Mouse (Mus musculus) C2C12 (cell line): ENCODE data around the gene Hdac4.
A peak's percentile ranks its signal among the peaks of the same experiment; 100 is the strongest.

Source experiments
- CEBPB ChIP-seq: IDR thresholded peaks from one replicate; pipeline ENCODE4 v1.6.1; 2011; ENCODE audit warnings: low read depth, mild to moderate bottlenecking, control low read depth, moderate library complexity
- CTCF ChIP-seq: IDR thresholded peaks from one replicate; pipeline ENCODE4 v1.5.1; 2011; ENCODE audit not compliant: control insufficient read depth, insufficient read depth, insufficient read length
- FOSL1 ChIP-seq: IDR thresholded peaks from one replicate; pipeline ENCODE4 v1.8.0; 2011; ENCODE audit warnings: mild to moderate bottlenecking, low read length; ENCODE audit not compliant: poor library complexity, insufficient read depth, severe bottlenecking
- MAX ChIP-seq: IDR thresholded peaks from one replicate; pipeline ENCODE4 v1.6.1; 2011; ENCODE audit warnings: mild to moderate bottlenecking, control low read depth
- MYOD1 ChIP-seq: IDR thresholded peaks from one replicate; pipeline ENCODE4 v1.6.1; 2011; ENCODE audit warnings: low read depth; ENCODE audit not compliant: control insufficient read depth, insufficient read length
- MYOG ChIP-seq: IDR thresholded peaks from one replicate; pipeline ENCODE4 v1.6.1; 2011; ENCODE audit not compliant: control insufficient read depth, insufficient read length; ENCODE audit errors: extremely low read depth
- USF1 ChIP-seq: IDR thresholded peaks from one replicate; pipeline ENCODE4 v1.6.1; 2011; ENCODE audit warnings: low read depth, mild to moderate bottlenecking, control low read depth, moderate library complexity

- TF ChIP-seq USF1 (no peak), MAX (no peak), CTCF (no peak), CEBPB (peak; percentile 73), MYOG (no peak), MYOD1 (no peak), FOSL1 (peak; percentile 16)
Observed at GRCm38 (mm10) chr1:92215131-92215638, 19.7 kb upstream of the Hdac4 start.
